Mouse (Mus musculus): ENCODE results near the gene Cyp3a11. TPM values are rescaled to one million over a fixed set of nuclear protein-coding genes. Genes with fewer than 3 reads are reported as not detected.
"Not testable (repeated sequence)": the region's sequence is repeated elsewhere in the genome, so short reads cannot be mapped to it uniquely, and the experiment has no call there.

The Cyp3a11 gene
- not detected for total RNA-seq (2022)

GRCm38 (mm10) chr5:145879688-145880087, at the start of gene Cyp3a11:
Gene Cyp3a11, minus strand, starts transcription at chr5:145879964.
- no peak for DNase-seq (ENCODE audit: low spot score)

GRCm38 (mm10) chr5:145912912-145913311, 33.1 kb upstream of the Cyp3a11 start:
- no peak for DNase-seq (ENCODE audit: low spot score)

- DNase-seq (ENCODE audit: low spot score), result no peak
These were observed 32.0 kb upstream of the Cyp3a11 start for GRCm38 (mm10) chr5:145911781-145912180.

- DNase-seq (ENCODE audit: low spot score), result not testable (repeated sequence)
These were observed 27.2 kb upstream of the Cyp3a11 start for GRCm38 (mm10) chr5:145906937-145907336.

GRCm38 (mm10) chr5:145904535-145904934, 24.8 kb upstream of the Cyp3a11 start:
- DNase-seq (ENCODE audit: low spot score), result no peak

GRCm38 (mm10) chr5:145903349-145903748, 23.6 kb upstream of the Cyp3a11 start:
- no peak for DNase-seq (ENCODE audit: low spot score)

DNA sequence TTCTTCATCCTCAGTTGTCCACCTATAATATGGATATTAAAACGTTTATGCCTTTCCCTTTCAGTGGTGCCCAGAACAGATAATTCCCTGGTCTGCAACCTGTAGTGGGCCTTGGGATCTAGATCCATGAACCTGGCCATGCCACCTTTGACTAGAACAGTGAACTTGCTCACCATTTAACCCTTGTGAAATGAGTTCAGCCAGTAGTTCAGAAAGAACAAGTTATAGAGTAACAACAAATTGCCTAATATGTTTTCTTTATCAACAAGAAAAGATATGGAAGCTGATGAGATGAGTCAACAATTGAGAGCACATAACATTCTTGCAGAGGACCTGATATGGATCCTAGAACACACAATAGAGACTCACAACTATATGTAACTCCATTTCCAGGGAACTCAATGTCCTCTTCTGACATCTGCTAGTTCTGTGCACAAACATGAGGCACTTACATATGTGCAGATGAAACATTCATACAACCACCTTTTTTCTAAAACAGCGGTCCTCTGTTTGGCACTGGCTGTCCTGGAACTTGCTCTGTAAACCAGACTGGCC, 20.7 kb upstream of the Cyp3a11 start:
- DNase-seq (ENCODE audit: low spot score), result no peak

DNA sequence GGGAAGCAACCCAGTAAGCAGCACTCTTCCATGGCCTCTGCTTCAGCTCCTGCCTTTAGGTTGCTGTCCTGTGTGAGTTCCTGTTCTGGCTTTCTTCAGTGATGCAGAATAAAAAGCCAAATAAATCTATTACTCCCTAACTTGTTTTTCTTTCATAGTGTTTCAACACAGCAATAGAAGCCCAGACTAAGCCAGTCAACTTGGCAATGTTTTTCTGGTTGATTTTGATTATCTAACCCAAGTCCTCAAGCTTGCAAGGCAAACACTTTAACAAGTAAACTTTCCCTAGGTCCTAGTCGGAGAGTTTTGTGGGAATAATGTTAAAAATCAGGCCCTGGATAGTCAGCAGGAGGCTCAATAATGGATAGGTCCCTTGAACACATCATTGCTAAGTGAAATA, 17.5 kb upstream of the Cyp3a11 start:
- no peak for DNase-seq (ENCODE audit: low spot score)

- no peak for DNase-seq (ENCODE audit: low spot score)
These were observed 1.4 kb upstream of the Cyp3a11 start for GRCm38 (mm10) chr5:145881207-145881606.

DNA sequence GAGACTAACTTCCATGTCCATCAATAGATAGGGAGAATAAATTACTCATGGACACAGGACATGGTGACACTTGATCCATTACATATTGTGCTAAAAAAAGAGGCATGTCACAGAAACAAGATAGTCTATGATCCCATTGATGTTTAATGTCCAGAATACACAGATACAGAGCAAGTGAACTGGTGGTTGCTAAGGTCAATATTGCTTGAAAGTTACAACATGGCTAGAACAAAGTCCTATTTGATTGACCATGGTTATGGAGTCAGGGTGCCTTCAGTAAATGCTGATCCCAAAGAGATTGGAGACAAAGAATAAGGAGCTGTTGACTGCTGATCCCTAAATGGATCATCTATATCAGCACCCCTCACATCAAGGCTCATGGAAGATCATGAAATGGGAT, 12.3 kb downstream of the Cyp3a11 start:
- not testable (repeated sequence) for DNase-seq (ENCODE audit: low spot score)

DNA sequence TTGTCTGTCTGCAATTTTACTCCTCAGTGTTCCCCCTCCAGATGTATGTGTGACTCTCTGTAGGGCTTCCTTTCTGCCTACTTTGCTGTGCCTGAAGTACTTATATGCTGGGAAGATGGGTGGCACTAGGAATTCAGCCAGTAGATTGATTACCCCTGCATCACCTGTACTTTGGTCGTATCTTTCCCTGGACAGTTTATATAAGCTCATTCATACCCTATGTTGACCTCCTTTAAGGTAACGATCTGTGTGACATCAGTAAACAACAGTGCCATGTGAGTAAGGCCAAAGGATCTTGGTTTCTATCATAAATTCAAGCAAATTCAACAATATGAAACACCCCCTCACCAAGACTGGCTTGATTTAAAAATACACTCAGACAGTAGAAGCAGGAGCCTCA, 74.0 kb downstream of the Cyp3a11 start, which contains the start of gene Cyp3a44:
Gene Cyp3a44, minus strand, starts transcription at position 79 of the 400 bp plus-strand sequence.
- DNase-seq (ENCODE audit: low spot score), result not testable (repeated sequence)

Other genes starting within 250 kb of the Cyp3a11 start
- gene Cyp3a41a, start 159.8 kb downstream of the Cyp3a11 start, total RNA-seq (2022), result not detected
- gene Cyp3a44, start 74.1 kb downstream of the Cyp3a11 start, total RNA-seq (2022), result not detected
- gene Cyp3a25, start 129.7 kb upstream of the Cyp3a11 start, total RNA-seq (2022), result not detected
- not detected for gene Cyp3a59, start 199.3 kb upstream of the Cyp3a11 start, total RNA-seq (2022)

Data from heart, adult 8-10 months (tissue).